Mouse (Mus musculus) liver, embryonic 14.5 days (tissue): ENCODE data around the gene Fhit. TPM values are rescaled to one million over a fixed set of nuclear protein-coding genes. Genes with fewer than 3 reads are reported as not detected.
"Not testable (repeated sequence)": the region's sequence is repeated elsewhere in the genome, so short reads cannot be mapped to it uniquely, and the experiment has no call there.

Experiments used
- ATAC-seq: fragments of 200-750 bp; cut with Nextera tagmentation; 2 replicates; pipeline ENCODE4 v1.8.0; 2017; ENCODE audit warnings: moderate number of reproducible peaks, mild to moderate bottlenecking, moderate library complexity; ENCODE audit not compliant: insufficient read depth
- DNase-seq, 3 experiments: peaks; one replicate each; pipeline ENCODE4 v3.0.0-alpha.2; 2012 to 2013; ENCODE audit warnings: low read depth in 3 of 3, low spot score in 3 of 3
- H3K27ac ChIP-seq: fragments of 300-500 bp; sonication (generic); 2 replicates; pipeline ENCODE4 v1.5.1; 2014; ENCODE audit warnings: moderate library complexity, mild to moderate bottlenecking, control low read depth, inconsistent platforms
- H3K27me3 ChIP-seq: fragments of 300-500 bp; sonication (generic); 2 replicates; pipeline ENCODE4 v1.6.1; 2014; ENCODE audit warnings: mild to moderate bottlenecking, low read length, moderate library complexity; ENCODE audit not compliant: control insufficient read depth, insufficient read depth
- H3K36me3 ChIP-seq: fragments of 300-500 bp; sonication (generic); replicated peaks from 2 replicates; pipeline ENCODE4 v1.6.1; 2014; ENCODE audit warnings: low read depth; ENCODE audit not compliant: control insufficient read depth, insufficient read depth
- H3K4me1 ChIP-seq, 2 experiments: fragments of 200-500 bp in 1 of 2; fragments of 300-500 bp in 1 of 2; sonication (generic) in 1 of 2; replicated peaks; 2 replicates each; pipeline ENCODE4 v1.6.1; 2012 to 2014; ENCODE audit warnings: antibody characterized with exemption in 1 of 2, inconsistent platforms in 1 of 2, low read length in 1 of 2; ENCODE audit not compliant: control insufficient read depth in 2 of 2, insufficient read depth in 2 of 2
- H3K4me2 ChIP-seq: fragments of 300-500 bp; sonication (generic); 2 replicates; pipeline ENCODE4 v1.6.1; 2014; ENCODE audit warnings: low read depth, mild to moderate bottlenecking, control low read depth, moderate library complexity
- H3K4me3 ChIP-seq, 2 experiments: fragments of 200-500 bp in 1 of 2; fragments of 300-500 bp in 1 of 2; sonication (generic) in 1 of 2; 2 replicates each; pipeline ENCODE4 v1.5.1; 2012 to 2014; ENCODE audit warnings: low read depth in 2 of 2, low read length in 2 of 2, mild to moderate bottlenecking in 2 of 2, control low read depth in 1 of 2, inconsistent platforms in 1 of 2, moderate library complexity in 1 of 2; ENCODE audit not compliant: insufficient read depth in 1 of 2
- H3K9ac ChIP-seq: fragments of 300-500 bp; sonication (generic); replicated peaks from 2 replicates; pipeline ENCODE4 v1.6.1; 2014; ENCODE audit warnings: mild to moderate bottlenecking, control low read depth, moderate library complexity
- H3K9me3 ChIP-seq: fragments of 300-500 bp; sonication (generic); 2 replicates; pipeline ENCODE4 v1.6.1; 2016; ENCODE audit warnings: low read length, mixed read lengths; ENCODE audit not compliant: control insufficient read depth
- CTCF ChIP-seq: IDR thresholded peaks from 2 replicates; pipeline ENCODE4 v1.5.1; 2016; ENCODE audit warnings: antibody characterized with exemption, low read depth, control low read depth
- EP300 ChIP-seq: IDR thresholded peaks from 2 replicates; pipeline ENCODE4 v1.6.1; 2016; ENCODE audit warnings: antibody characterized with exemption, low read depth
- WGBS: fragments of 180-500 bp; shearing (Covaris S2); extraction: QIAGEN DNeasy Blood & Tissue Kit; methylation state at CpG from one replicate; pipeline ENCODE4 v1.1.7; 2014; ENCODE audit not compliant: insufficient replicate concordance; 5-methylcytosine and 5-hydroxymethylcytosine counted together
- polyA plus RNA-seq, 2 experiments: library from polyadenylated mRNA; depleted of rRNA in 1 of 2; stranded (reverse) in 1 of 2; unstranded in 1 of 2; fragments of >200 nt; fragmentation: Nextera tagmentation in 1 of 2; extraction: Ambion mirVana in 1 of 2; gene quantifications; 2 replicates each; pipeline versions ENCODE4 v1.2.1 to v1.2.3; 2012 to 2014

Fhit gene
- polyA plus RNA-seq, 2 experiments: 1.4 to 1.9 TPM

- H3K36me3 ChIP-seq: no peaks in the 10 kb centered on the region
- H3K27me3 ChIP-seq: no peaks in the 10 kb centered on the region
- no peaks in the 10 kb centered on the region for H3K9me3 ChIP-seq
- no peak overlapping the region for H3K4me2 ChIP-seq
- no peak overlapping the region for H3K27ac ChIP-seq
- H3K4me1 ChIP-seq: no peaks in the 10 kb centered on the region
- ATAC-seq (no peak), DNase-seq (no peak)
- no peak overlapping the region for H3K4me3 ChIP-seq
- TF ChIP-seq CTCF (no peak), EP300 (no peak)
- H3K9ac ChIP-seq: no peak overlapping the region
These were observed 101.6 kb downstream of the Fhit start for GRCm38 (mm10) chr14:11060221-11060620.

DNA sequence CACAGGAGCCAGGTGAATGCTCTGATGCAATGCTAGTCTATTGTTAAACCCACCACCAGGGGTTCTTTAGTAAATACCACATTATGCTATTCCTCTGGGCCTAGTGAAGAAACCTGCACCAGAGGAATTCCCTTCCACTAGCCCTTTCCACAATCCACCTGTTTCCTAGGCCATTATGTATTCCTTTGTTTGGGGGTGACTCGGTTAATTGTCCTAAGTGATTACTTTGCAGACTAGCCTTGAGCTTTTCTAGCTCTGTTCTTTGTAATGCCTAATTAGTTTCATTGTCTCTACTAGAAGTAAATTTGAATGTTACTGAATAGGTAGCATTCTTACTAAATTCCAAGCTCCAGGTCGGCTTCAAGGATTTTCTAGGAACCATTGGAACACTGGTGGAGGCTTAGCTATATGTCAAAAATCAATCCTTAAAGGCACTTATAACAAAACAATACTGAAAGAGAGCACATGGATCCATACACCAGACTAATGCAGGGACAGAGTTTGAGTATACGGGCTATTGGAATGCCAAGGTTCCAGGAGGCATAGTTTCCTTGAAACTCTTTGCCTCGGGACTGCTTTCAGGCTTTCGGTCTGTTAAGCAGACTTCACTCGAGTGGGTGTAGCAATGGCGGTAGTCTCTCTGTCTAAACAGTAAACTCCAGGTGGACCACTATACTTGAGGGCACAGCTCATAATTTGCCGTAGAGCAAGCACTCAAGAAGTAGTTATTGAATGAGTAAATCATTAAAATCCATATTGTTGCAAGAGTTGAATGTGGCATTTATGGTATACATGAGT lies 122.1 kb downstream of the Fhit start:
- H3K9ac ChIP-seq, H3K27ac ChIP-seq, H3K4me1 ChIP-seq, H3K4me3 ChIP-seq, DNase-seq, H3K9me3 ChIP-seq, H3K36me3 ChIP-seq, ATAC-seq, H3K27me3 ChIP-seq, H3K4me2 ChIP-seq: not testable (repeated sequence)
- WGBS: 57% methylated on average over 8 of the region's 8 CpGs

DNA sequence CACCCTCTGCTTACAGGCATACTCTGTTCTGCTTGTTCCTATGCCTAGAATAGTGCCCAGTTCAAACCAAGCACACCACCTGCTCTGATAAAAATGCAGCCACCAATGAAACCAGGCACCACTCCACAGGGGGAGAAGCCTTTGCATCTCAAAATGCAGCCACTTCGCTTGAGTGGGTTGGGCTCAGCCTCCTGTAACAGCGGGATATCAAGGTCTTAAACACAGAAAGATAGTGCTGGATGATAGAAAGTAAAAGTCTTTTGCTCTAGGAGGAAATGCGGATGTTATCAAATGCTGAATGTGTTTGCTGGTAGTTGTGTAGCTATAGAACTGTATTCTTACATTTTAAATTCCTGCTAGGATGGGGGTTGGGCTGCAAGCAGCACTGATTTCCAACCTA lies 140.4 kb downstream of the Fhit start:
- TF ChIP-seq EP300 (no peak), CTCF (no peak)
- H3K36me3 ChIP-seq: no peaks in the 10 kb centered on the region
- H3K27ac ChIP-seq: no peak overlapping the region
- H3K9me3 ChIP-seq: no peaks in the 10 kb centered on the region
- no peaks in the 10 kb centered on the region for H3K4me1 ChIP-seq
- WGBS: 25% methylated on average over 3 of the region's 3 CpGs
- no peaks in the 10 kb centered on the region for H3K27me3 ChIP-seq
- DNase-seq: no peak
- no peak overlapping the region for H3K4me3 ChIP-seq
- no peak for ATAC-seq
- H3K4me2 ChIP-seq: no peak overlapping the region
- H3K9ac ChIP-seq: no peak overlapping the region

DNA sequence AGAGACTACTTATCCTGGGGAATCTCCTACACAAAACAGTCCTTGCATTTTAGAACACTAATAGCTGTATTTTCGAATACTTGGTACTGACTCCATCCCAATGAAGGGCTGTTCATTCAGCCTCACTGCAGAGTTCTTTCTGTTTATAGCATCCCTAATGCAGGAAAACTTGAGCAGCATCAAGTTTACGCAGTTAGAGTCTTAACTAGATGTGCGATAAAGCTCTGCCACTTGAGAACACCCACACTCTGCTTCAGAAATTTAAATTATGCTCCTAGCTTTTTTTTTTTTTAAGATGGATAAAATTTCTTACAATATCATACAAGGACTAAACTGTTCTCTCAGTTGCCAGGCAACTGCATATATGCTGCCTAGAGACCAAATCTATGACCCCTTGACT lies 183.2 kb downstream of the Fhit start:
- Histone ChIP-seq H3K36me3 (no peaks in the 10 kb centered on the region), H3K27ac (no peak overlapping the region), H3K27me3 (no peaks in the 10 kb centered on the region), H3K4me2 (no peak overlapping the region), H3K9ac (no peak overlapping the region), H3K4me3 (no peak overlapping the region), H3K4me1 (no peaks in the 10 kb centered on the region), H3K9me3 (no peaks in the 10 kb centered on the region)
- WGBS: 61% methylated on average over 3 of the region's 3 CpGs
- no peak for ATAC-seq
- no peak for DNase-seq
- no peak for TF ChIP-seq EP300
- TF ChIP-seq CTCF: no peak

- WGBS: 41% methylated on average over 1 of the region's 1 CpGs
- no peak for ATAC-seq
- DNase-seq: no peak
- H3K27me3 ChIP-seq: no peaks in the 10 kb centered on the region
- no peak overlapping the region for H3K9ac ChIP-seq
- no peaks in the 10 kb centered on the region for H3K9me3 ChIP-seq
- no peaks in the 10 kb centered on the region for H3K4me1 ChIP-seq
- H3K27ac ChIP-seq: no peak overlapping the region
- H3K4me3 ChIP-seq: no peak overlapping the region
- H3K4me2 ChIP-seq: no peak overlapping the region
- TF ChIP-seq CTCF: no peak
- TF ChIP-seq EP300: no peak
- H3K36me3 ChIP-seq: no peaks in the 10 kb centered on the region
These were observed 220.2 kb downstream of the Fhit start for GRCm38 (mm10) chr14:10941647-10942046.
